Mouse (Mus musculus) forebrain, embryonic 11.5 days (tissue): ENCODE measurements at regions not wholly inside any gene's neighbourhood (a gene's known extent, or its start where the extent isn't known, plus 50 kb on each side); places are given as distances from the start of the nearest gene placed in this dataset.

ENCODE experiments used
- ATAC-seq: fragments of 200-750 bp; cut with Nextera tagmentation; replicated peaks from 2 replicates; pipeline ENCODE4 v1.8.0; 2017; ENCODE audit warnings: moderate TSS enrichment; ENCODE audit not compliant: low FRiP score
- DNase-seq: peaks from one replicate; pipeline ENCODE4 v3.0.0-alpha.2; 2017; ENCODE audit warnings: low spot score
- H3K27ac ChIP-seq: fragments of 300-500 bp; sonication (generic); 2 replicates; pipeline ENCODE4 v1.5.1; 2014; ENCODE audit warnings: low read depth, low read length
- H3K27me3 ChIP-seq: fragments of 300-500 bp; sonication (generic); 2 replicates; pipeline ENCODE4 v1.6.1; 2014; ENCODE audit warnings: mild to moderate bottlenecking, low read length, mixed read lengths; ENCODE audit not compliant: control insufficient read depth, insufficient read depth
- H3K36me3 ChIP-seq: fragments of 300-500 bp; sonication (generic); 2 replicates; pipeline ENCODE4 v1.6.1; 2014; ENCODE audit warnings: mild to moderate bottlenecking, low read length, moderate library complexity, mixed read lengths; ENCODE audit not compliant: control insufficient read depth, insufficient read depth
- H3K4me1 ChIP-seq: fragments of 300-500 bp; sonication (generic); replicated peaks from 2 replicates; pipeline ENCODE4 v1.6.1; 2014; ENCODE audit warnings: low read length, mixed read lengths; ENCODE audit not compliant: control insufficient read depth, insufficient read depth
- H3K4me2 ChIP-seq: fragments of 300-500 bp; sonication (generic); 2 replicates; pipeline ENCODE4 v1.6.1; 2014; ENCODE audit warnings: low read depth, mild to moderate bottlenecking, low read length, moderate library complexity, mixed read lengths; ENCODE audit not compliant: severe bottlenecking
- H3K4me3 ChIP-seq: fragments of 300-500 bp; sonication (generic); 2 replicates; pipeline ENCODE4 v1.5.1; 2014; ENCODE audit warnings: low read depth, low read length
- H3K9ac ChIP-seq: fragments of 300-500 bp; sonication (generic); 2 replicates; pipeline ENCODE4 v1.6.1; 2014; ENCODE audit warnings: low read length
- H3K9me3 ChIP-seq: fragments of 300-500 bp; sonication (generic); 2 replicates; pipeline ENCODE4 v1.6.1; 2016; ENCODE audit warnings: low read length, mixed read lengths; ENCODE audit not compliant: control insufficient read depth
- WGBS: fragments of 180-500 bp; shearing (Covaris S2); extraction: QIAGEN DNeasy Blood & Tissue Kit; methylation state at CpG from one replicate; pipeline ENCODE4 v1.1.7; 2014; 5-methylcytosine and 5-hydroxymethylcytosine counted together

DNA sequence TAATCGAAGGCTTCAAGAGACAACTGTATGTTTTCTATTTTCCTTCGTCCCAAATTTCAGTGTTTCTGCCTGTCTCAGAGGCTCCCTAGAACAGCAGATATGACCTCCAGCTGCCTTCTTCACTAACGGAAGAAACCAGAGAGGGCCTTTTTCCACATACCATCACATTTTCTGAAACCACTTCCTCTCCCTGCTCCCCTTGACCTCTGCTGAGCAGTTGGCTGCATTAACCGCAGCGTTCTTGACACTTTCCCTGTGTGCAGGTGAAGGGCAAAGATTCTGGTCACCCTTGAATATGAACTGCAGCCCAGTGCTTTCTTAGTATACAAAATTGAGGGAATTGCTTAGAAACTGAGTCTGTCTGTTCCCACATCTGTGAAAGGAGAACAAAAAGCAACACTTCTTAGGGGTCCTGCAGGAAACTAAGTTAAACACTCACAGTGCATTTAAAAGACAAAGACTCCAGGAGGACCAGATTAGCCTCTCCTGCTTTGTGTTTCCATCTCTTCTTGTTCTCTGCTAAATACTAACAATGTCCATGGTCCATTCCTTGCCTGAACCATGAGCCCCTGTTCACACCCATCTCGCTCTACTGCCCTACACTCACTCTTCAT is 98.4 kb downstream of the Akap11 start:
- WGBS: 67% methylated on average over 6 of the region's 6 CpGs

GRCm38 (mm10) chr14:78436586-78436985 is 100.0 kb downstream of the Akap11 start:
- no peak for DNase-seq
- WGBS: 91% methylated on average over 4 of the region's 4 CpGs
- Histone ChIP-seq H3K4me3 (no peak overlapping the region), H3K9me3 (no peaks in the 10 kb centered on the region), H3K36me3 (no peaks in the 10 kb centered on the region), H3K4me2 (no peak overlapping the region), H3K27me3 (no peaks in the 10 kb centered on the region), H3K4me1 (no peaks in the 10 kb centered on the region), H3K9ac (no peak overlapping the region), H3K27ac (no peak overlapping the region)
- ATAC-seq: no peak

More for the DNA sequence above, 98.4 kb downstream of the Akap11 start:
- no peak for DNase-seq
- H3K9ac ChIP-seq: no peak overlapping the region
- H3K27ac ChIP-seq: no peak overlapping the region
- no peak overlapping the region for H3K4me2 ChIP-seq
- no peaks in the 10 kb centered on the region for H3K4me1 ChIP-seq
- H3K36me3 ChIP-seq: no peaks in the 10 kb centered on the region
- H3K27me3 ChIP-seq: no peaks in the 10 kb centered on the region
- no peak overlapping the region for H3K4me3 ChIP-seq
- ATAC-seq: no peak
- no peaks in the 10 kb centered on the region for H3K9me3 ChIP-seq

GRCm38 (mm10) chr14:78435982-78436381 is 100.6 kb downstream of the Akap11 start:
- Histone ChIP-seq H3K27ac (no peak overlapping the region), H3K9ac (no peak overlapping the region), H3K4me3 (no peak overlapping the region), H3K4me1 (no peaks in the 10 kb centered on the region), H3K36me3 (no peaks in the 10 kb centered on the region), H3K9me3 (no peaks in the 10 kb centered on the region), H3K27me3 (no peaks in the 10 kb centered on the region), H3K4me2 (no peak overlapping the region)
- DNase-seq (no peak), ATAC-seq (no peak)
- 89% methylated on average over 4 of the region's 4 CpGs for WGBS

- Histone ChIP-seq H3K9me3 (no peaks in the 10 kb centered on the region), H3K4me2 (no peak overlapping the region), H3K27ac (no peak overlapping the region), H3K9ac (no peak overlapping the region), H3K4me3 (no peak overlapping the region), H3K4me1 (no peaks in the 10 kb centered on the region), H3K27me3 (no peaks in the 10 kb centered on the region), H3K36me3 (no peaks in the 10 kb centered on the region)
- whole genome bisulfite sequencing: 93% methylated on average over 10 of the region's 10 CpGs
- DNase-seq (no peak), ATAC-seq (no peak)
These were observed 101.0 kb downstream of the Akap11 start for GRCm38 (mm10) chr14:78435561-78435960.

- no peak for ATAC-seq
- 86% methylated on average over 9 of the region's 9 CpGs for WGBS
- Histone ChIP-seq H3K4me1 (no peaks in the 10 kb centered on the region), H3K36me3 (no peaks in the 10 kb centered on the region), H3K27me3 (no peaks in the 10 kb centered on the region), H3K27ac (no peak overlapping the region), H3K4me3 (no peak overlapping the region), H3K9ac (no peak overlapping the region), H3K4me2 (no peak overlapping the region), H3K9me3 (no peaks in the 10 kb centered on the region)
- no peak for DNase-seq
These were observed 101.9 kb downstream of the Akap11 start for GRCm38 (mm10) chr14:78434753-78435152.

- no peaks in the 10 kb centered on the region for H3K36me3 ChIP-seq
- no peak overlapping the region for H3K4me2 ChIP-seq
- no peak overlapping the region for H3K4me3 ChIP-seq
- no peaks in the 10 kb centered on the region for H3K4me1 ChIP-seq
- H3K9ac ChIP-seq: no peak overlapping the region
- DNase-seq (no peak), ATAC-seq (no peak)
- no peak overlapping the region for H3K27ac ChIP-seq
- H3K9me3 ChIP-seq: no peaks in the 10 kb centered on the region
- WGBS: 92% methylated on average over 4 of the region's 4 CpGs
- no peaks in the 10 kb centered on the region for H3K27me3 ChIP-seq
These were observed 102.5 kb downstream of the Akap11 start for GRCm38 (mm10) chr14:78434126-78434525.

DNA sequence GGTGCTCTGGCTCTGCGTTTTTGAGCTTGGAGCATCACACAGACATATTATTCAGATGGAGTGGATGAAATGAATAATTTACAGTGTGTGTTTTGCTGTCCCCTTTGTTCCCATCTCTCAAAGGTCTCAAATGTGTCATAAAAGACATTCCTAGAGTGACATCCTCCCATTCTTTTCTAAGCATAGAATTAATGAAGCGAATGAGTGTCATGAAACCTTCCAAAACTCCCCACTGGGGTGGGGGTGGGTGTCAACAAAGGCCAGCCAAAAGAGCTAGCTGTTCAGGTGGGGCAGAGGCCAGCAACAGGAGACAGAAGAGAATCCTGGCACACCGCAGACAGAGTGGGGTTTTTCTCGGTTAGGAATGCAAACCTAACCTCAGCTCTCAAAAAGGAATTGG is 104.1 kb downstream of the Akap11 start:
- Histone ChIP-seq H3K9me3 (no peaks in the 10 kb centered on the region), H3K4me3 (no peak overlapping the region), H3K4me1 (no peaks in the 10 kb centered on the region), H3K9ac (no peak overlapping the region), H3K4me2 (no peak overlapping the region), H3K27me3 (no peaks in the 10 kb centered on the region), H3K27ac (no peak overlapping the region), H3K36me3 (no peaks in the 10 kb centered on the region)
- DNase-seq (no peak), ATAC-seq (no peak)
- WGBS: 60% methylated on average over 4 of the region's 4 CpGs

DNA sequence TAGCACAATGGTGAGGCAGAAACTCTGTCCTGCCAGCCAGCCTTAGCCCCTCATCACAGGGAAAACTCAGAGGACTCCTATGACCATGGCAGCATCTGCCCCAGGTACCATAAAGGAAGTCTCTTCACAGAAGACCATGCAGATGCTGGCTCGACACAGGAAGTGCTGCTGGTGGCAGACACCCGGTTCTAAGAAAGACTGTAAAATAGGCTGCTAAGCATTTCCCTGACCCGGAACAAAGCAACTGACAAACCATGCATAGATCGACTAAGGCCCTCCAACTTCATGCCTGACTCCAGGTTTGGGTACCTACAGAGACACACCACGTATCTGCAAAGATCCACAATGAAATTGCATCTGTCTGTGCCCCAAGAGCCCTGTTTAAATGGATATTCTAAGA is 104.7 kb downstream of the Akap11 start:
- 86% methylated on average over 5 of the region's 5 CpGs for WGBS
- H3K4me2 ChIP-seq: no peak overlapping the region

DNA sequence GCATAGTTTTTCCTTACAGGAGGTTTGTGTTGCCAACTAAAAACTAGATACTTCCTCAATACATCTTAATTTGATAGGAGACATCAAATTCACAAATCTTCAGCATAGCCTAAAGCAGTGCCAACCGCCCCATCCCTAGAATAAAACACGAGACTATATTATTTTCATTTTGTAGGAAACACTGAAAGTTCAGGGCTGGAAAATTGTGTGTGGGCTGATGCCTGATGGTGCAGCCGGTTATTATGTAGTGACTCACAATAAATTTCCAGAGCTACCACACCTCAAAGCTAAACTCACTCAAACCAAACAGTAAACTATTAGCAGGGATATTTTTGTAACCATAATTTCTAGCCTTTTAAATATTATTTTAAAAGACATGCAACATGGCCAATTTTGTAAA is 105.2 kb downstream of the Akap11 start:
- Histone ChIP-seq H3K9ac (no peak overlapping the region), H3K27ac (no peak overlapping the region), H3K4me2 (no peak overlapping the region), H3K9me3 (no peaks in the 10 kb centered on the region), H3K27me3 (no peaks in the 10 kb centered on the region), H3K4me3 (no peak overlapping the region), H3K4me1 (no peaks in the 10 kb centered on the region), H3K36me3 (no peaks in the 10 kb centered on the region)
- 93% methylated on average over 3 of the region's 3 CpGs for WGBS
- ATAC-seq (no peak), DNase-seq (no peak)

More for the DNA sequence above, 104.7 kb downstream of the Akap11 start:
- Histone ChIP-seq H3K36me3 (no peaks in the 10 kb centered on the region), H3K9me3 (no peaks in the 10 kb centered on the region), H3K9ac (no peak overlapping the region), H3K4me3 (no peak overlapping the region), H3K4me1 (no peaks in the 10 kb centered on the region), H3K27me3 (no peaks in the 10 kb centered on the region), H3K27ac (no peak overlapping the region)
- ATAC-seq (no peak), DNase-seq (no peak)
